8 mouse cellular contexts compared by ENCODE assay signal in the genomic region with DNA sequence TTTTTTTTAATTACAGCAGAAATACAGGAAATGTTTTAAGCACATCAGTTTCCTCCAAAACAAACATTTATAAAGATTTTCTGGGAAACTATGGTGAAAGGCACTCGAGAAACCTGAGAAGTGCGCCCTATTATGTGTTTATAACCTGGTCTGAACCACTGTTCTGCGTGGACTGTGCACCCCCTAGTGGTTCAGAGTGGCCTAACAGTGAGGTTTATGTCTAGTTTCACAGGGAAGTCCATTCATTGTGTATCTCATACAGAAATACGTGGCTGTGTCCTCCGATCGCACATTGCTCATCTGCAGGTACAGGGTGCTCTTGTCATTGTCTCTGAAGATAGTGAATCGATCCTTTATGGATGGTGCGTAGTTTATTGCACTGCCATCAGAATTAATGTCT.
A peak's percentile ranks its signal among the peaks of the same experiment; 100 is the strongest.
DNase-seq lines count a peak whose midpoint lies in the region; ATAC-seq and TF ChIP-seq lines count a peak whose summit lies in the region.
"Not testable (repeated sequence)": the region's sequence is repeated elsewhere in the genome, so short reads cannot be mapped to it uniquely, and the experiment has no call there.

No protein-coding gene starts in this region.

- H3K4me3 ChIP-seq in E14TG2a.4 (replicated peaks; ENCODE audit: low read length); lung, embryonic 14.5 days (ENCODE audit: low read depth, low read length); neural tube, embryonic 11.5 days (ENCODE audit: low read depth, low read length): not testable (repeated sequence)

- H3K36me3 ChIP-seq in E14TG2a.4 (ENCODE audit: insufficient read depth, low read length); lung, embryonic 14.5 days (ENCODE audit: insufficient read depth); neural tube, embryonic 11.5 days (ENCODE audit: control insufficient read depth, insufficient read depth, low read length): not testable (repeated sequence)

- peak; percentile 77 to 87 for ATAC-seq in hematopoietic stem cell, adult 5-6 weeks (replicated peaks in 1 of 2; ENCODE audit: insufficient read depth in 1 of 2, low FRiP score in 2 of 2, low TSS enrichment in 1 of 2, low read depth in 1 of 2, poor library complexity in 2 of 2, severe bottlenecking in 2 of 2)
- ATAC-seq in lung, embryonic 14.5 days (ENCODE audit: insufficient read depth); neural tube, embryonic 11.5 days (ENCODE audit: insufficient read depth, low FRiP score, low TSS enrichment): not testable (repeated sequence)

- H3K27ac ChIP-seq in lung, embryonic 14.5 days (ENCODE audit: low read depth); neural tube, embryonic 11.5 days (ENCODE audit: low read depth, low read length): not testable (repeated sequence)

- H3K9me3 ChIP-seq in E14TG2a.4 (ENCODE audit: low read length); lung, embryonic 14.5 days (ENCODE audit: low read depth, low read length); neural tube, embryonic 11.5 days (ENCODE audit: control insufficient read depth, low read length): not testable (repeated sequence)

- not testable (repeated sequence) for H3K4me1 ChIP-seq in E14TG2a.4 (replicated peaks; ENCODE audit: low read depth, low read length); lung, embryonic 14.5 days (ENCODE audit: insufficient read depth); neural tube, embryonic 11.5 days (ENCODE audit: control insufficient read depth, insufficient read depth, low read length)

- TF ChIP-seq CTCF in E14TG2a.4 (conservative IDR thresholded peaks at IDR 0.05; ENCODE audit: low read length) = peak; percentile 40
- TF ChIP-seq CTCF in lung, embryonic 14.5 days (IDR thresholded peaks at IDR 0.05; ENCODE audit: low read depth) = peak; percentile 33; the same call in 1 of the 2 replicates

- peak; percentile 32 to 46 for DNase-seq in adrenal gland, adult 18-20 months (ENCODE audit: low spot score in 2 of 2)
- DNase-seq in embryo, embryonic 10 days (ENCODE audit: low spot score) = peak; percentile 18
- DNase-seq in kidney, postnatal 10 days = peak; percentile 64
- peak; percentile 4 for DNase-seq in lung, embryonic 14.5 days
- DNase-seq in neural tube, embryonic 11.5 days (ENCODE audit: low spot score) = peak; percentile 9
- DNase-seq in thymus, postnatal 14 days = peak; percentile 73

- WGBS in lung, embryonic 14.5 days = 64% methylated on average over 8 of the region's 8 CpGs
- 62% methylated on average over 8 of the region's 8 CpGs for WGBS in neural tube, embryonic 11.5 days

- H3K27me3 ChIP-seq in E14TG2a.4 (ENCODE audit: insufficient read depth, low read length); lung, embryonic 14.5 days (ENCODE audit: insufficient read depth, low read length); neural tube, embryonic 11.5 days (ENCODE audit: control insufficient read depth, insufficient read depth, low read length): not testable (repeated sequence)

- not testable (repeated sequence) for H3K4me2 ChIP-seq in lung, embryonic 14.5 days; neural tube, embryonic 11.5 days (ENCODE audit: low read depth)

- not testable (repeated sequence) for H3K9ac ChIP-seq in lung, embryonic 14.5 days; neural tube, embryonic 11.5 days (ENCODE audit: low read length)

Comparison
In these comparisons a context has a peak if more than half of its experiments do, and no peak if none do; other contexts are left out.
1. DNase-seq: peak in every context shown above with its lines; median percentile 73 in thymus, postnatal 14 days; 64 in kidney, postnatal 10 days; 39 in adrenal gland, adult 18-20 months; 18 in embryo, embryonic 10 days; 9 in neural tube, embryonic 11.5 days; 4 in lung, embryonic 14.5 days.